ENCODE assay signal across 13 mouse cellular contexts in genomic region chr12:112798332-112798681, GRCm38 (mm10). TPM values are rescaled to one million over a fixed set of nuclear protein-coding genes. Genes with fewer than 3 reads are reported as not detected.
A peak's percentile ranks its signal among the peaks of the same experiment; 100 is the strongest.
DNase-seq lines count a peak whose midpoint lies in the region; ATAC-seq and TF ChIP-seq lines count a peak whose summit lies in the region.
"Had no signal": no experiment of that assay in that cellular context is flagged by ENCODE, and none has a peak within 500 bp of the region (broad histone marks: within the 10 kb centered on the region; RNA-seq: fewer than 3 reads in every experiment).

No protein-coding gene starts in this region.

- no peak overlapping the region for H3K4me3 ChIP-seq in heart, adult 2 months
- H3K4me3 ChIP-seq in kidney, embryonic 14.5 days (ENCODE audit: low read length) = no peak overlapping the region
- H3K4me3 ChIP-seq in myocyte = no peak overlapping the region
- no peak overlapping the region for H3K4me3 ChIP-seq in midbrain, embryonic 15.5 days

- DNase-seq in heart, adult 2 months = no peak
- no peak for DNase-seq in heart, postnatal 10 days
- DNase-seq in kidney, postnatal 4 days = peak; percentile 44 to 54
- DNase-seq in NIH3T3 (ENCODE audit: low read depth) = peak; percentile 78
- no peak for DNase-seq in left cerebral cortex, adult 11 months (ENCODE audit: low spot score)
- DNase-seq: B cell, adult 2 months; kidney, adult 8-10 months had no signal

- ATAC-seq in kidney, embryonic 14.5 days (ENCODE audit: low FRiP score, low TSS enrichment) = no peak
- no peak for ATAC-seq in midbrain, embryonic 15.5 days (replicated peaks)

- H3ac ChIP-seq in myocyte (ENCODE audit: control insufficient read depth, insufficient read length) = no peak overlapping the region

- 32% methylated on average over 5 of the region's 5 CpGs for whole genome bisulfite sequencing in heart, adult 2 months
- 33% methylated on average over 5 of the region's 5 CpGs for WGBS in kidney, embryonic 14.5 days
- 40% methylated on average over 5 of the region's 5 CpGs for WGBS in midbrain, embryonic 15.5 days

- peaks cover 2% of the 10 kb centered on the region; the same call in 1 of the 2 replicates for H3K27me3 ChIP-seq in heart, adult 2 months (ENCODE audit: control insufficient read depth, insufficient read depth, low read length)
- H3K27me3 ChIP-seq in kidney, embryonic 14.5 days (ENCODE audit: control insufficient read depth, insufficient read depth, low read length) = peaks cover 15% of the 10 kb centered on the region
- no peaks in the 10 kb centered on the region for H3K27me3 ChIP-seq in myocyte (ENCODE audit: control insufficient read depth, insufficient read depth, insufficient read length)
- H3K27me3 ChIP-seq in midbrain, embryonic 15.5 days (replicated peaks) = peaks cover 15% of the 10 kb centered on the region

- TF ChIP-seq POLR2A in heart, adult 2 months (IDR thresholded peaks at IDR 0.05; ENCODE audit: insufficient read depth, low read depth, low read length) = no peak
- TF ChIP-seq POLR2A in myocyte (IDR thresholded peaks at IDR 0.05; ENCODE audit: insufficient read length, low read depth) = no peak

- H3K9me3 ChIP-seq in kidney, embryonic 14.5 days (ENCODE audit: control insufficient read depth, low read length) = no peaks in the 10 kb centered on the region
- no peaks in the 10 kb centered on the region for H3K9me3 ChIP-seq in midbrain, embryonic 15.5 days

- H3K9ac ChIP-seq in heart, adult 2 months (ENCODE audit: low read depth, low read length) = 0 out of 2 replicates have a peak overlapping the region, but pooled peaks have one; percentile 10
- H3K9ac ChIP-seq in kidney, embryonic 14.5 days (ENCODE audit: low read depth, low read length) = no peak overlapping the region
- H3K9ac ChIP-seq in midbrain, embryonic 15.5 days = no peak overlapping the region

- no peak for TF ChIP-seq CTCF in heart, adult 2 months (IDR thresholded peaks at IDR 0.05)

- H3K79me2 ChIP-seq in heart, adult 2 months (replicated peaks; ENCODE audit: control insufficient read depth, insufficient read depth, low read length) = no peaks in the 10 kb centered on the region
- peaks cover 18% of the 10 kb centered on the region for H3K79me2 ChIP-seq in myocyte (ENCODE audit: control insufficient read depth, insufficient read depth)

- no peak overlapping the region for H3K4me2 ChIP-seq in kidney, embryonic 14.5 days (replicated peaks; ENCODE audit: low read depth, low read length)
- peak overlapping the region; percentile 81 for H3K4me2 ChIP-seq in myocyte (ENCODE audit: low read depth)
- H3K4me2 ChIP-seq in midbrain, embryonic 15.5 days = no peak overlapping the region
- H3K4me2 ChIP-seq: heart, embryonic 11.5 days; liver, embryonic 11.5 days had no signal

- H3K4me1 ChIP-seq in heart, adult 2 months (ENCODE audit: control insufficient read depth, insufficient read depth, low read length) = peaks cover 11% of the 10 kb centered on the region
- H3K4me1 ChIP-seq in kidney, embryonic 14.5 days (ENCODE audit: control insufficient read depth, insufficient read depth, low read length) = peaks cover 13% of the 10 kb centered on the region; the same call in 1 of the 2 replicates
- H3K4me1 ChIP-seq in midbrain, embryonic 15.5 days = peaks cover 11% of the 10 kb centered on the region

- intact Hi-C loops in heart, adult 2 months (cut with DNase I) = no loop called here
- intact Hi-C loops in heart, postnatal 10 days (cut with DNase I) = no loop called here

- no peaks in the 10 kb centered on the region for H3K36me3 ChIP-seq in heart, adult 2 months (ENCODE audit: control insufficient read depth, insufficient read depth, low read length)
- H3K36me3 ChIP-seq in kidney, embryonic 14.5 days (ENCODE audit: control insufficient read depth, insufficient read depth, low read length) = no peaks in the 10 kb centered on the region
- H3K36me3 ChIP-seq in myocyte (ENCODE audit: control insufficient read depth, insufficient read depth) = no peaks in the 10 kb centered on the region
- no peaks in the 10 kb centered on the region for H3K36me3 ChIP-seq in midbrain, embryonic 15.5 days (replicated peaks)

- H3K27ac ChIP-seq in heart, adult 2 months = no peak overlapping the region
- no peak overlapping the region for H3K27ac ChIP-seq in kidney, embryonic 14.5 days (ENCODE audit: low read depth, low read length)
- H3K27ac ChIP-seq in midbrain, embryonic 15.5 days = no peak overlapping the region

- TF ChIP-seq EP300 in heart, adult 2 months (IDR thresholded peaks at IDR 0.05; ENCODE audit: insufficient read depth, low read depth, low read length) = no peak

TF ChIP-seq in myocyte, 11 proteins besides CTCF, POLR2A, EP300 and RAD21:
- no peak for TF ChIP-seq TCF3 (IDR thresholded peaks at IDR 0.05; ENCODE audit: insufficient read length, low read depth)
- TF ChIP-seq REST (IDR thresholded peaks at IDR 0.05; ENCODE audit: insufficient read depth, insufficient read length) = peak; percentile 41

RNA-seq across cellular contexts. Expression of gene Ahnak2, which starts 4.2 kb away (rescaled TPM):
- 10 to 100 TPM; 14.8 to 15.7 TPM for total RNA-seq in heart, adult 2 months (2021)
- 5.4 and 7.5 TPM in 2 replicates for polyA plus RNA-seq in heart, adult 2 months (2012; rRNA removed)
- 10 to 100 TPM; 13.6 to 17.4 TPM for total RNA-seq in heart, postnatal 10 days (2021)
- polyA plus RNA-seq in kidney, embryonic 14.5 days (2014; fragmentation: Nextera tagmentation; extraction: Ambion mirVana) = 0.53 and 0.86 TPM in 2 replicates
- 24.4 TPM for polyA plus RNA-seq in myocyte (2012; fragmentation: generic; extraction: Trizol)
- polyA plus RNA-seq in midbrain, embryonic 15.5 days (2015; fragmentation: Nextera tagmentation; extraction: Ambion mirVana) = 1.1 and 1.3 TPM in 2 replicates
- total RNA-seq: megakaryocyte-erythroid progenitor cell, adult 5-6 weeks had no signal

RNA-seq across cellular contexts. Expression of gene Clba1, which starts 10.4 kb away (rescaled TPM):
- total RNA-seq in heart, adult 2 months (2021) = 1 to 10 TPM; 1.7 to 3.1 TPM
- 2.0 and 2.8 TPM in 2 replicates for polyA plus RNA-seq in heart, adult 2 months (2012; rRNA removed)
- 1 to 10 TPM; 2.4 to 3.1 TPM for total RNA-seq in heart, postnatal 10 days (2021)
- 8.5 and 8.9 TPM in 2 replicates for polyA plus RNA-seq in kidney, embryonic 14.5 days (2014; fragmentation: Nextera tagmentation; extraction: Ambion mirVana)
- polyA plus RNA-seq in myocyte (2012; fragmentation: generic; extraction: Trizol) = 9.6 TPM
- polyA plus RNA-seq in midbrain, embryonic 15.5 days (2015; fragmentation: Nextera tagmentation; extraction: Ambion mirVana) = 24.4 and 25.1 TPM in 2 replicates

RNA-seq across cellular contexts. Expression of gene Cdca4, which starts 30.9 kb away (rescaled TPM):
- total RNA-seq in heart, adult 2 months (2021) = 1 to 10 TPM; 5.3 to 6.6 TPM
- polyA plus RNA-seq in heart, adult 2 months (2012; rRNA removed) = 7.6 and 10.0 TPM in 2 replicates
- 10 to 100 TPM; 13.7 to 16.6 TPM for total RNA-seq in heart, postnatal 10 days (2021)
- polyA plus RNA-seq in kidney, embryonic 14.5 days (2014; fragmentation: Nextera tagmentation; extraction: Ambion mirVana) = 117 and 148 TPM in 2 replicates
- polyA plus RNA-seq in myocyte (2012; fragmentation: generic; extraction: Trizol) = 21.5 TPM
- 44.1 and 50.1 TPM in 2 replicates for polyA plus RNA-seq in midbrain, embryonic 15.5 days (2015; fragmentation: Nextera tagmentation; extraction: Ambion mirVana)

RNA-seq across cellular contexts. Expression of gene Pld4, which starts 37.9 kb away (rescaled TPM):
- total RNA-seq in heart, adult 2 months (2021) = 1 to 10 TPM; 6.6 to 6.8 TPM
- polyA plus RNA-seq in heart, adult 2 months (2012; rRNA removed) = 17.2 and 23.5 TPM in 2 replicates
- 1 to 10 TPM; 5.7 to 5.8 TPM for total RNA-seq in heart, postnatal 10 days (2021)
- 4.8 and 7.8 TPM in 2 replicates for polyA plus RNA-seq in kidney, embryonic 14.5 days (2014; fragmentation: Nextera tagmentation; extraction: Ambion mirVana)
- 0.08 TPM for polyA plus RNA-seq in myocyte (2012; fragmentation: generic; extraction: Trizol)
- 7.3 and 8.6 TPM in 2 replicates for polyA plus RNA-seq in midbrain, embryonic 15.5 days (2015; fragmentation: Nextera tagmentation; extraction: Ambion mirVana)

Comparison
In these comparisons a context has a peak if more than half of its experiments do, and no peak if none do; other contexts are left out.
1. DNase-seq: peak in kidney, postnatal 4 days (2 of 2) and NIH3T3 (single experiment); none in heart, adult 2 months (0 of 2), heart, postnatal 10 days (0 of 2) and left cerebral cortex, adult 11 months (single experiment).